Mouse (Mus musculus): ENCODE results near the gene Rpl18.

DNA sequence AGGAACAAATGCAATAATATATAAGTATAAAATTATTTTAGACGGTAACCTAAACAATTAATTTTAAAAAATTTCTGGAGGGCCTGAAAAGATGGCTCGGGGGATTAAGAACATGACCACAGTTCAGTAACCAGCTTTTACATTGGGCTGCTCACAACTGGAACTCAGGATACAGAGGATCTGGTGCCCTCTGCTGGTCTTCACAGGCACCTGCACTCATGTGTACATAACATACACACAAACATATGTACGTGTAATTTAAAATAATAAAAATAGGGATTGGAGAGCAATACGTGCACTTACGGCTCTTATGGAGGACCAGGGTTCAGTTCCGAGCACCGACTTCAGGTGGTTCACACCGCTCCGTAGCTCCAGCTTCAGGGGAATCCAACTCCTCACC is 46.3 kb upstream of the Rpl18 start:
- no peak for TF ChIP-seq POLR2A (IDR thresholded peaks at IDR 0.05; ENCODE audit: borderline replicate concordance, low read depth, low read length)
- no peak for TF ChIP-seq CTCF (IDR thresholded peaks at IDR 0.05; ENCODE audit: low read depth, low read length)
